Mouse (Mus musculus) NIH3T3 (cell line): ENCODE results near the gene Epb41l1.
"Not testable (repeated sequence)": the region's sequence is repeated elsewhere in the genome, so short reads cannot be mapped to it uniquely, and the experiment has no call there.

ENCODE experiments used
- DNase-seq: peaks from one replicate; pipeline ENCODE4 v3.0.0-alpha.2; 2012; ENCODE audit warnings: low read depth

The Epb41l1 gene

GRCm38 (mm10) chr2:156420694-156421380, at the start of gene Epb41l1:
Gene Epb41l1, plus strand, starts transcription at chr2:156420909.
- DNase-seq, result no peak

DNA sequence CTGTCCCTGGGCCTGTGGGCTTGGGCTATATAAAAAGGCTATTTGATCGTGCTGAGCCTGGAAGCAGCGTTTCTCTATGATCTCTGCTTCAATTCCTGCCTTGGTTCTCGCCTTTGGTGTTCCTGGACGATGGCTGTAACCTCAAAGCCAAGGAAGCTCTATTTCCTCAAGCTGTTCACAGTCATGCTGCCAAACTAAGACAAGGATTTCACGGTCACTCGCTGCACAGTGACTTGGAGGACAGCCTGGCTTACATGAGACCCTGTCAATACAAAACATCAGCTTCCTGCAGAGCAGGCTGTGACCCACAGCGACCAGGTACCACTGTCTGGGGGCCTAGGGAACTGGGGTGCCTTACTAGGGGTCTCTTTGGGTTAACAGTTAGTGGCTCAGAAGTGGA, 43.8 kb upstream of the Epb41l1 start:
- DNase-seq, result no peak

DNA sequence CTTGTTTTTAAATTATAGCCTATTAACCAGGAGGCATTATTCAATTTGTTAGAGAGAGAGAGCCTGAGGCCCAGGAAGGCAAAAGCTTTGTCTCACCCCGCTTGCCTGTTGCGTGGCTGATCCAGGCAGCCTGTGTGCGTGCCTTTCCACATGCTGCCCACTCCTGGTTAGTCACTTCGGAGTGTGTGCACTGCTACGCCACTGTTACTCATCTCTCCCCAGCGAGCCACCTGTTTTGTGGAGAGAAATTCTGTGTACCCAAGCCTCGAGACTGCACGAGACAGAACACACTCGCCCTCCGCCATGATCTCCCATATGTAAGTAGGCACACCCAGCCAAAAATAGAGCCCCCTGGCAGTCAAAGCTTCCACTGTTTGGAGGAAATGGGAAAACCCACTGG, 40.8 kb upstream of the Epb41l1 start:
- no peak for DNase-seq

- no peak for DNase-seq
Measured at GRCm38 (mm10) chr2:156381350-156381749, 39.4 kb upstream of the Epb41l1 start.

GRCm38 (mm10) chr2:156392461-156393154, 28.1 kb upstream of the Epb41l1 start:
- peak; percentile 92 for DNase-seq

- DNase-seq, result peak; percentile 55
Measured at GRCm38 (mm10) chr2:156393155-156393828, 27.4 kb upstream of the Epb41l1 start.

DNA sequence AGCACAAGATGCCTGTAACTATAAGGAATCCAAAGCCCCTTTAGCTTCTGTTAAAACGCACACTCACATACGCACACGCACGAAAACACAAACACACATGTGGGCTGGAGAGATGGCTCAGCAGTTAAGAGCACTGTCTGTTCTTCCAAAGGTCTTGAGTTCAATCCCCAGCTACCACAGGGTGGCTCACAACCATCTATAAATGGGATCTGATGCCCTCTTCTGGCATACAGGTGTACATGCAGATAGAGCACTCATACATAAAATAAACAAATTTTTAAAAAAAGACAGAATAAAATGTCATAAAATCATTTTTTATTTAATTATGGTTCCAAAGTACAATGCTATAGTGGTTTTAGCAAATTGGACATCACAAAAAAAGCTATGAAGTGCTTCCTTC, 26.4 kb upstream of the Epb41l1 start:
- DNase-seq, result peak; percentile 48

DNA sequence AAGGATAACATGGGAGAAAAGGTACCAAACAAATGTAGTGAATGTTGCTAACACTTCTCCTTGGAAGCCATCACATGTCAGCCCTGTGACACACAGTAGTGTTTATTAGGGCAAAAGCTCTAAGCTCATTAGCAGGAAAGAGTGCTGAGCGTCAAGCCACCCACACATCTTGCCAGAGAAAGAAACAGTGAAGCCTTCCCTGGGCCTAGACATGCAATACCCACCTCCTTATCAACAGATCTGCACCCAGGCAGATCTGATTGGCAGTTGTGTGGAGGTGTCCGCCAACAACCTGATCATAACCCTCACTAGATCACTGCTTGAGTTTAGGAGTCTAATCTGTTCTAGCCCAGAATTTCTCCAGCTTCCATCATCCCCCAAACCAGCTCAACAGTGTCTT, 24.6 kb upstream of the Epb41l1 start:
- no peak for DNase-seq

GRCm38 (mm10) chr2:156397988-156398387, 22.7 kb upstream of the Epb41l1 start:
- DNase-seq, result no peak

- DNase-seq, result peak; percentile 71
Measured at GRCm38 (mm10) chr2:156399485-156399884, 21.2 kb upstream of the Epb41l1 start.

DNA sequence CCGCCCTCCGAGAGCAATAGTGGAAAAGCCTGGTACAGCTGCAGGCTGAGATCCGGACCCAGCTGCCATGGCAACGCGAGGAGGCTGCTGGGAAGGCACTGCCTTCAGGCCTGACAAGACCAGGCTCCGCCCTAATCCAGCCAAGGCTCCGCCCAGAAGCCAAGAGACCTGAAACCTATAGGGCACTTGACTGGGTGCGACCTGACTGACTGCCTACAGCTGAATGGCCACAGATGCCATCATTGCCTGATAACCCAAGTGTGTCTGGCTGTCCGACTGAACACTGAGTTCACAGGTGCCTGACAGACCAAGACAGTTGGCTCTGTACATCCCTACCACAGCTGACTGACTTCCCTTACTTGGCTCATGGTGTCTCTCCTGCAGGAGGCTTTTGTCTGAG, 19.4 kb upstream of the Epb41l1 start:
- DNase-seq, result no peak

DNA sequence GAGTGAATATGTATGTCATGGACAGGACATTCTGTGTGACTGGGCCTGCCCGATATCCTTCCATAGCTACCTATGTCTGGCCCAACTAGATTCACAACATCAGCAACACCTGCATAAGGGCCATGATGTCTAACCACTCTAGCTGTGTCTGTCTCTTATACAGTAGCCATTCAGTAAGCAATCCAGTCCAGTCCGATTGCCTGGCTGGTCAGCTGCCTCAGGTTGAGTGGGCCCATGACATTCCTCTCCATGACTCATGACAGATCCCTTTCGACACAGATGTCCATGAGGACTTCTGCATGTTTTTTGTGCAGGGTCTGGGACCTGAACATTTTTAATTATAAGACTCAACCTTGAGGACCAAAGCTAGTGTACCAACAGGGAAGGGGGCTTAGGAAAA, 18.7 kb upstream of the Epb41l1 start:
- DNase-seq, result peak; percentile 41

GRCm38 (mm10) chr2:156406987-156407386, 13.7 kb upstream of the Epb41l1 start:
- DNase-seq, result no peak

DNA sequence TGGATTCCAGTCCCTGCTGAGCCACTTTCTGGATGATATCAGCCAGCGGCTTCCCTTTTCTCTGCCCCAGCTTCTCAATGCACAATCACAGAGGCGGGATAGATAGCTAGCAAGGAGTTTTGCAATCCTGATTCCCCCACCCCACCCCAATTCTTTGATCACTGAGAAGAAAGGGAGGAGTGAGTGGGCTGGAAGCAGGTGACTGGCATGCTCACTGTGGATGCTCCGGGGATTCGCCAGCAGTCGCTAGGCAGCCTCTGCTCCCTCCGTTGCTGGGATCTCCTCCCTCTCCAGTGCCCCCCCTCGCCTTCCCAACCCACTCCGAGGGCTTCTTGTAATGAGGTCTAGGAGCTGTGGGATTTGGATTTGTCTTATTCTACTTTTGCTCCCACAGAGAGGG, 12.5 kb upstream of the Epb41l1 start:
- DNase-seq, result no peak

DNA sequence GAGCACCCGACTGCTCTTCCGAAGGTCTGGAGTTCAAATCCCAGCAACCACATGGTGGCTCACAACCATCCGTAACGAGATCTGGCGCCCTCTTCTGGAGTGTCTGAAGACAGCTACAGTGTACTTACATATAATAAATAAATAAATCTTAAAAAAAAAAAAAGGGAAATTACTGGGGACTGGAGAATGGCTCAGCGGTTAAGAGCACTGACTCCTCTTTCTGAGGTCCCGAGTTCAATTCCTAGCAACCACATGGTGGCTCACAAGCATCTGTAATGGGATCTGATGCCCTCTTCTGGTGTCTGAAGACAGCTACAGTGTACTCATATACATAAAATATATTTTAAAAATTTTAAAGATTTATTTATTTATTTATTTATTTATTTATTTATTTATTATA, 9.4 kb upstream of the Epb41l1 start:
- DNase-seq, result not testable (repeated sequence)

GRCm38 (mm10) chr2:156414996-156415395, 5.7 kb upstream of the Epb41l1 start:
- DNase-seq, result no peak

- DNase-seq, result peak; percentile 14
Measured at GRCm38 (mm10) chr2:156415674-156416073, 5.0 kb upstream of the Epb41l1 start.

DNA sequence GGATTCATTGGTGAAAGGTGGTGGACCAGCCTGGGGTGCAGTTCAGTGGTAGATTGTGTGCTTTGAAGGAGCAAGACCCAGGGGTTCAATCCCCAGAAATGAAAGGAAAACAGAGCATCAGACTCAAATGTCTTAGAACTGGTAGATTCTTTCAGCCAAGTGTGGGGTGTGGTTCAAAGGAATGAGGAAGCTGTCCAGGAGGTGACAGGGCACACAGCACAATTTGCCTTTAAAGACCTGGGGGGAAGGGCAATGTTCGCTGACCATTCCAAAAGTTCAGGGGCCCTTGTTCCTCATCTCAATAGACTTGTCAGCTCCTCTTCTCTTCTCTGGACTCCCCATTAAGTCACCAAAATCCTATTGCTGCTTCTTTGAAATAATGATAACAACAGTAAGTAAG, 3.5 kb upstream of the Epb41l1 start:
- no peak for DNase-seq

DNA sequence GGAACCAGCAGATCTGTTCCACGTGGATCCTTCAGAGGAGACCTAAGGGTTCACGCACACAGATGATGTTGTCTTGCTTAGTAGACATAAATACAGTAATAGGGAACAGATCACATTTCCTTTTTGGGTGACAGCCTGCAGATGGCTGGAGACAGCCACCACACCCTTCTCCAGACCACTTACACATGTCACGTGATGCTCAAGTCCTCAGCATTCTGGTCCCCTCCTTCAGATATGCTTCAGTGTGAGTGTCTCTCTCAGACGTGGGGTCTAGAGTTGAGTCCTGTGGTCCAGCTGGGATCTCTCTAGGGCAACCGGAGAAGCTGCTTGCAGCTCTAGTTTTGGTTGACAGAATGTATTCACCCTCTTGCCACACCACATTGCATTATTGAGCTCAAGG, 2.2 kb upstream of the Epb41l1 start:
- DNase-seq, result no peak

DNA sequence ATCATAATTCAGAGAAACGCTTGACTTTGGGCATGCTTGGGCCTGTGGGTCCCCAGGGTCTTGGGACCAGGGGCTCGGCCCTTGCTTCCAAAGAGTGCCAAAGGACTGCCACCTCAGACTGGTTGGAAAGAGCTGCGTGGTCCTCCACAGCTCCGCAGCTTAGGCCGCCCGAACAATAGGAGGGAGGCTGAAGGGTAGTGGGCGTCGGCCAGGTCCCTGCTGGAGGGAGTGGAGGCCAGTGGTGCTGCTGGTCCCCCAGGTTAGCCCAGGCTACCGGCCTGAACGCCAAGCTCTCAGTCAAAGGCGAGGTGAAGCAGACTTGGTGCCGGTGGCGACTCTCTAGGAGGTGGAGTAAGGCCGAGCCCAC, 399 bp upstream of the Epb41l1 start:
- DNase-seq, result no peak

GRCm38 (mm10) chr2:156421381-156422110, 837 bp downstream of the Epb41l1 start:
- DNase-seq, result no peak

- DNase-seq, result no peak
Measured at GRCm38 (mm10) chr2:156422631-156423030, 1.9 kb downstream of the Epb41l1 start.

- DNase-seq, result no peak
Measured at GRCm38 (mm10) chr2:156423672-156424071, 3.0 kb downstream of the Epb41l1 start.
